Mouse (Mus musculus) midbrain, embryonic 14.5 days (tissue): Measurements from ENCODE around the gene Slc39a11. TPM values are rescaled to one million over a fixed set of nuclear protein-coding genes. Genes with fewer than 3 reads are reported as not detected.

Experiments
- ATAC-seq: fragments of 200-750 bp; cut with Nextera tagmentation; 2 replicates; pipeline ENCODE4 v1.8.0; 2017; ENCODE audit warnings: moderate number of reproducible peaks, moderate library complexity; ENCODE audit not compliant: low FRiP score, low TSS enrichment
- DNase-seq: peaks from one replicate; pipeline ENCODE4 v3.0.0-alpha.2; 2015
- H3K27ac ChIP-seq: fragments of 300-500 bp; sonication (generic); replicated peaks from 2 replicates; pipeline ENCODE4 v1.5.1; 2014; ENCODE audit warnings: mild to moderate bottlenecking, low read depth, low read length, moderate library complexity
- H3K27me3 ChIP-seq: fragments of 300-500 bp; sonication (generic); 2 replicates; pipeline ENCODE4 v1.6.1; 2014; ENCODE audit warnings: low read length, control low read depth, mixed read lengths; ENCODE audit not compliant: control insufficient read depth, insufficient read depth
- H3K36me3 ChIP-seq: fragments of 300-500 bp; sonication (generic); 2 replicates; pipeline ENCODE4 v1.6.1; 2014; ENCODE audit warnings: low read length, control low read depth; ENCODE audit not compliant: control insufficient read depth, insufficient read depth
- H3K4me1 ChIP-seq: fragments of 300-500 bp; sonication (generic); 2 replicates; pipeline ENCODE4 v1.6.1; 2014; ENCODE audit warnings: mild to moderate bottlenecking, antibody characterized with exemption, low read length, control low read depth; ENCODE audit not compliant: control insufficient read depth, insufficient read depth
- H3K4me2 ChIP-seq: fragments of 300-500 bp; sonication (generic); 2 replicates; pipeline ENCODE4 v1.6.1; 2014; ENCODE audit warnings: mild to moderate bottlenecking, low read length, moderate library complexity
- H3K4me3 ChIP-seq: fragments of 300-500 bp; sonication (generic); replicated peaks from 2 replicates; pipeline ENCODE4 v1.5.1; 2014; ENCODE audit warnings: low read depth, low read length
- H3K9ac ChIP-seq: fragments of 300-500 bp; sonication (generic); replicated peaks from 2 replicates; pipeline ENCODE4 v1.6.1; 2014; ENCODE audit warnings: mild to moderate bottlenecking, low read length, moderate library complexity
- H3K9me3 ChIP-seq: fragments of 300-500 bp; sonication (generic); 2 replicates; pipeline ENCODE4 v1.6.1; 2016; ENCODE audit warnings: low read length, control low read depth, mixed read lengths; ENCODE audit not compliant: control insufficient read depth
- WGBS: fragments of 180-500 bp; shearing (Covaris S2); extraction: QIAGEN DNeasy Blood & Tissue Kit; methylation state at CpG from one replicate; pipeline ENCODE4 v1.1.7; 2014; 5-methylcytosine and 5-hydroxymethylcytosine counted together
- polyA plus RNA-seq: library from polyadenylated mRNA; unstranded; fragments of >200 nt; fragmentation: Nextera tagmentation; extraction: Ambion mirVana; gene quantifications from 2 replicates; pipeline ENCODE4 v1.2.1, GENCODE M21; 2014

Gene Slc39a11
- polyA plus RNA-seq, 1 experiment from 2014 or later = 31.1 TPM

- Histone ChIP-seq H3K27me3 (no peaks in the 10 kb centered on the region), H3K4me3 (no peak overlapping the region), H3K9ac (no peak overlapping the region), H3K9me3 (no peaks in the 10 kb centered on the region), H3K4me2 (no peak overlapping the region), H3K4me1 (peaks cover 9% of the 10 kb centered on the region), H3K27ac (no peak overlapping the region), H3K36me3 (peaks cover 75% of the 10 kb centered on the region)
- no peak for DNase-seq
- ATAC-seq = no peak
- WGBS = 95% methylated on average over 15 of the region's 15 CpGs
Measured at GRCm38 (mm10) chr11:113654105-113654504, 4.2 kb upstream of the Slc39a11 start.

- ATAC-seq (no peak), DNase-seq (no peak)
- 89% methylated on average over 6 of the region's 6 CpGs for WGBS
- Histone ChIP-seq H3K4me3 (no peak overlapping the region), H3K27me3 (no peaks in the 10 kb centered on the region), H3K36me3 (peaks cover 60% of the 10 kb centered on the region), H3K9ac (no peak overlapping the region), H3K9me3 (no peaks in the 10 kb centered on the region), H3K4me2 (no peak overlapping the region), H3K4me1 (peaks cover 9% of the 10 kb centered on the region), H3K27ac (no peak overlapping the region)
Measured at GRCm38 (mm10) chr11:113652516-113652915, 2.6 kb upstream of the Slc39a11 start.

GRCm38 (mm10) chr11:113651907-113652273, 2.0 kb upstream of the Slc39a11 start:
- H3K9ac ChIP-seq = no peak overlapping the region
- no peak overlapping the region for H3K27ac ChIP-seq
- H3K36me3 ChIP-seq = peaks cover 53% of the 10 kb centered on the region
- no peak overlapping the region for H3K4me2 ChIP-seq
- WGBS = 41% methylated on average over 8 of the region's 8 CpGs
- no peak overlapping the region for H3K4me3 ChIP-seq
- H3K27me3 ChIP-seq = no peaks in the 10 kb centered on the region
- no peaks in the 10 kb centered on the region for H3K9me3 ChIP-seq
- H3K4me1 ChIP-seq = peaks cover 9% of the 10 kb centered on the region
- DNase-seq = peak; percentile 80
- 0 out of 2 replicates have a peak, but pooled peaks have one; percentile 9 for ATAC-seq

- 73% methylated on average over 22 of the region's 22 CpGs for WGBS
- H3K4me3 ChIP-seq = no peak overlapping the region
- H3K27ac ChIP-seq = no peak overlapping the region
- H3K4me2 ChIP-seq = peak overlapping the region; percentile 67
- H3K36me3 ChIP-seq = peaks cover 48% of the 10 kb centered on the region
- H3K4me1 ChIP-seq = peaks cover 9% of the 10 kb centered on the region
- H3K9me3 ChIP-seq = no peaks in the 10 kb centered on the region
- DNase-seq (no peak), ATAC-seq (no peak)
- H3K27me3 ChIP-seq = no peaks in the 10 kb centered on the region
- no peak overlapping the region for H3K9ac ChIP-seq
Measured at GRCm38 (mm10) chr11:113651206-113651906, 1.5 kb upstream of the Slc39a11 start.

GRCm38 (mm10) chr11:113648690-113649352, 1.1 kb downstream of the Slc39a11 start, which contains the start of gene Cog1:
Gene Cog1, plus strand, starts transcription at chr11:113649169.
- H3K9me3 ChIP-seq = no peaks in the 10 kb centered on the region
- 40% methylated on average over 26 of the region's 26 CpGs for WGBS
- no peaks in the 10 kb centered on the region for H3K27me3 ChIP-seq
- peaks cover 9% of the 10 kb centered on the region for H3K4me1 ChIP-seq
- ATAC-seq = no peak
- peak within 1 kb of the TSS; percentile 96 for H3K9ac ChIP-seq
- H3K36me3 ChIP-seq = peaks cover 23% of the 10 kb centered on the region
- H3K4me2 ChIP-seq = peak within 1 kb of the TSS; percentile 67
- no peak for DNase-seq
- peak within 1 kb of the TSS; percentile 92 for H3K27ac ChIP-seq
- peak within 1 kb of the TSS; percentile 92 for H3K4me3 ChIP-seq

- WGBS = 4% methylated on average over 15 of the region's 15 CpGs
- Histone ChIP-seq H3K9me3 (no peaks in the 10 kb centered on the region), H3K4me1 (peaks cover 9% of the 10 kb centered on the region), H3K27ac (no peak overlapping the region), H3K4me3 (no peak overlapping the region), H3K4me2 (no peak overlapping the region; the same call in 1 of the 2 replicates), H3K36me3 (peaks cover 16% of the 10 kb centered on the region), H3K9ac (no peak overlapping the region; the same call in 1 of the 2 replicates), H3K27me3 (no peaks in the 10 kb centered on the region)
- peak; percentile 88 for DNase-seq
- ATAC-seq = no peak
Measured at GRCm38 (mm10) chr11:113648152-113648551, 1.7 kb downstream of the Slc39a11 start.

- Histone ChIP-seq H3K27ac (no peak overlapping the region), H3K4me2 (no peak overlapping the region), H3K27me3 (no peaks in the 10 kb centered on the region), H3K9me3 (no peaks in the 10 kb centered on the region), H3K36me3 (no peaks in the 10 kb centered on the region), H3K4me3 (no peak overlapping the region), H3K4me1 (no peaks in the 10 kb centered on the region), H3K9ac (no peak overlapping the region)
- DNase-seq (no peak), ATAC-seq (no peak)
- WGBS = 83% methylated on average over 3 of the region's 3 CpGs
Measured at GRCm38 (mm10) chr11:113645181-113645580, 4.7 kb downstream of the Slc39a11 start.

- DNase-seq (no peak), ATAC-seq (no peak)
Measured at GRCm38 (mm10) chr11:113638680-113639079, 11.2 kb downstream of the Slc39a11 start.

More at GRCm38 (mm10) chr11:113638680-113639079, 11.2 kb downstream of the Slc39a11 start:
- H3K27ac ChIP-seq = no peak overlapping the region
- no peaks in the 10 kb centered on the region for H3K4me1 ChIP-seq
- WGBS = 96% methylated on average over 12 of the region's 12 CpGs
- 0 out of 2 replicates have a peak, but pooled peaks cover 3% of the 10 kb centered on the region for H3K9me3 ChIP-seq
- H3K9ac ChIP-seq = no peak overlapping the region
- H3K27me3 ChIP-seq = no peaks in the 10 kb centered on the region
- no peak overlapping the region for H3K4me2 ChIP-seq
- H3K4me3 ChIP-seq = no peak overlapping the region
- no peaks in the 10 kb centered on the region for H3K36me3 ChIP-seq
